Mouse (Mus musculus): ENCODE measurements around the gene Gm11111.

DNA sequence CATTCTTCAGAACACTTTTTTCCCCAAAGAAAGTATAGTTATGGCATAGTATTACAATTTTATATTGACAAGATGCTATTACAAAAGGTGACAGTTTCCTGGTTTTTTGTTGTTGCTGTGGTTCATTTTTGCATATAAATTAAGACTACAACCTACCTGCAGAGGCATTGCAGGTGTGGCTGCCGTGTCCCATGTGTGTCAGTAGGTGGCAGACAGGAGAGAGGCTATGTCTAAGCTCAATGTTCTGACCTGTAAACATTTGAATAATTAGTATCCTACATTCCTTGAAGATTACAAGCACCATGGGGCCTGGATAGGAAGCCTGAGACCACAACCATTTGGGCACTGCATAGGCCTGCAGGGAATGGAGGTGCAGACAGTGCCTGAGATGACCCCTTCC lies 11.2 kb upstream of the Gm11111 start:
- no peak for TF ChIP-seq CTCF (IDR thresholded peaks at IDR 0.05; ENCODE audit: low read depth)
- no peak for TF ChIP-seq EP300 (IDR thresholded peaks at IDR 0.05; ENCODE audit: low read depth)
